Mouse (Mus musculus): ENCODE data around the gene Fancc.

Gene Fancc

GRCm38 (mm10) chr13:63293647-63294046 lies 203.4 kb downstream of the Fancc start:
- DNase-seq (ENCODE audit: low spot score in 2 of 2) = no peak

GRCm38 (mm10) chr13:63291016-63291415 lies 206.1 kb downstream of the Fancc start:
- no peak for DNase-seq (ENCODE audit: low spot score in 2 of 2)

DNA sequence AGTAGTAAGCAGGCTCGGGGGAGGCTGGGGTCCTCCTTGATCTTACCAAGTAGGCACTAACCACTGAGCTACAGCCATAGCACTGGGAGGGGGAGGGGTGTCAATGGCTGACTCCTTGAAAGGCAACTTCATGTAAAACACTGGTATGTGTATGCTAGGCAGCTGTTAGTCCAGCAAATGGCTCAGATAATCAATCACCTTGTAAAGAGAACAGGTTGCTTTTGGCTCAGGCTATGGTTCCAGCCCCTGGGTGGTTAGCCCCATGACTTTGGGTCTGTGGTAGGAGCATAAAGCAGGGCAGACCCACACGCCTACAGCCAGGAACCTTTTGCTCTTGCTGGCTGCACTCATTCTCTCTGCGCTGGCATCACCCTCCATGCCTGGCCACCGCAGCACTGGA lies 207.0 kb downstream of the Fancc start:
- no peak for DNase-seq (ENCODE audit: low spot score in 2 of 2)

GRCm38 (mm10) chr13:63289687-63290086 lies 207.4 kb downstream of the Fancc start:
- no peak for DNase-seq (ENCODE audit: low spot score in 2 of 2)

- no peak for DNase-seq (ENCODE audit: low spot score in 2 of 2)
Measured at GRCm38 (mm10) chr13:63289152-63289551, 207.9 kb downstream of the Fancc start.

GRCm38 (mm10) chr13:63286483-63287102 lies 210.5 kb downstream of the Fancc start:
- no peak for DNase-seq (ENCODE audit: low spot score in 2 of 2)

DNA sequence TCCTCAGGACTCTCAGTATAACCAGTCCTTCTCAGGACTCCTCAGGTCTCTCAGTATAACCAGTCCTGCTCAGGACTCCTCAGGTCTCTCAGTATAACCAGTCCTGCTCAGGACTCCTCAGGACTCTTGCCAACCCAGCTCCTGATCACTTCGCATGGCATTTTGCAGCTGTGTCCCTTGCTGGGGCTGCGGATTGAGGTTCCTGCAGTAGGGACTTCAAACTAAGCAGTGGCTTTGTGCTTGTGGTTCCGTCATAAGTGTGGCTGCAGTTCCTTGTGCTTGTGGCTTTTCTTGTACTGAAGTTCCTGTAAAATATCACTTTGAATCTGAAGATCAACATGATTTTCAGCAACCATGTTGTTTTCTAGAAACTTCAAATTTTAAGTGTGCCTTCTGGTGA lies 212.3 kb downstream of the Fancc start:
- DNase-seq (ENCODE audit: low spot score in 2 of 2) = no peak

DNA sequence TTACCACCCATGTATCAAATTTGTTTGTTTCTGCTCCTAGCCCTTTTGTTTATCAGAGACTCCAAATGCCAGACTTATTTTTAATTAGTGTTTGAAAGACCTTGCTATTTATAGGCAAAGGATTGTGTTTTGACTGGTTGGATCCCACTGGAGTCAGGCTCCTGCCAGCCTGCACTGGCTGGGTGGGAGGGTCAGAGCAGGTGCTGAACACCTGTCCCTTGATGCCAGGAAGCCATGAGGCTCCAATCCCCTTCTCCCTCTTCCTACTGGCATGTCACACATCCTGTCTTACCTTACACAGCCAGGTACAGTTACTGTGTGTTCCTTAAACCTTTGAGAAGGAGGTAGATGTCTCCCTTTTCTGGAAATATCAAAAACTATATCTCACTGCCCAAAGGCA lies 213.8 kb downstream of the Fancc start:
- DNase-seq (ENCODE audit: low spot score in 2 of 2) = no peak

DNA sequence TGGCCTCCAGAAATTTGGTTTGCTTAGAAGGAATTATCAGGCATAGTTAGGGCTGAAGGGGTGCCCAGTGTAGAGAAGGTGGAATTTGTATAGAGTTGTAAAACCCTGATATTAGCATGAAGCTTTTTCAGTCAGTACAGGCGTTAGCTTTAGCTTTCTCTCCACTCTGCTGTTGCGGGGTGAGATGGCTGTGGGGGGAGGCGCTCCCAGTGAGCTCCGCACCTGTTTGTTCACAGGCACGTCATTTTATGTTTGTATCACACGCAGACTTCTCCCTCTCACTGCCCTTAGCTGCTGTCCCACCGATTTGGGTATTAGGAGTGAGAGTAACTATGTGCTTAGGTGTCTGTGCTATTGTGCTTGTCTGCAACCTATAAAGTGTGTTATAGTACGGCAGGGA lies 215.9 kb downstream of the Fancc start:
- DNase-seq (ENCODE audit: low spot score in 2 of 2) = no peak

DNA sequence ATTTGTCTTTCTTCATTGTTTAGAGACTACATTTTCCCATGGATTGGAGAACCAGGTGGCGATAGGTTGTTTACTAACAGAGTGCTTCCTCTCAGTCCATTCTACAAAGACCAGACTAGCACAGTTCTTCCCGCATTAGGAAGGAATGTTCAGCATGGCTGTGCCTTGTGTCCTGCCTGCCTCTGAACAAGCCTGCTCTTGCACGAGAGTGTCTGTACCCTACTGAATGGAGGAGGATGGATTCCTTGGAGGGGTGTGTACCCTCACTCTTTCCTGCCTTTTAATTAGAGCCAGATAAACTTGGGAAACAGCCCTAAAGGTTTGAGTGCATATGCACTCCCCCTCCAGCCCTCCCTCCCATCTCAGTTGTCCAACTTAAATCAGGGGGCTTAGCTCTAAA lies 216.7 kb downstream of the Fancc start:
- DNase-seq (ENCODE audit: low spot score in 2 of 2) = no peak

DNA sequence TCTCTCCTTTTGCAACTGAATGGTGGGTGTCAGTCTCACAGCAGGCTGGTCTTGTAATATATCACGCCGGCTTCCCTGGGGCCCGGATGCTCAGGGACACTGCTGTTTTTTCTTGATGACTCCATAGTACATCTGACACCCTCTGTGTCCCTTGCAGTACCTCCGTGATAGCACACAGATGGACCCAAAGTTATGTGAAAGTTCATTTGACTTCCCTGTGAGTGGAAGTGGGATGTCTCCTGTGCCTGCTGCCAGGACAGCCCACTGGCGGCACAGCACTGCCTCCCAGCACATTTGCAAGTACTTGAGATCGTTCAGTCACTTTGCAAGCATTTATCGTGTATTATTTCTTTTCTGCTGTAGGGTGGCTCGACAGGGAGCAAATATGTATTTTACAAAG lies 217.3 kb downstream of the Fancc start:
- no peak for DNase-seq (ENCODE audit: low spot score in 2 of 2)

DNA sequence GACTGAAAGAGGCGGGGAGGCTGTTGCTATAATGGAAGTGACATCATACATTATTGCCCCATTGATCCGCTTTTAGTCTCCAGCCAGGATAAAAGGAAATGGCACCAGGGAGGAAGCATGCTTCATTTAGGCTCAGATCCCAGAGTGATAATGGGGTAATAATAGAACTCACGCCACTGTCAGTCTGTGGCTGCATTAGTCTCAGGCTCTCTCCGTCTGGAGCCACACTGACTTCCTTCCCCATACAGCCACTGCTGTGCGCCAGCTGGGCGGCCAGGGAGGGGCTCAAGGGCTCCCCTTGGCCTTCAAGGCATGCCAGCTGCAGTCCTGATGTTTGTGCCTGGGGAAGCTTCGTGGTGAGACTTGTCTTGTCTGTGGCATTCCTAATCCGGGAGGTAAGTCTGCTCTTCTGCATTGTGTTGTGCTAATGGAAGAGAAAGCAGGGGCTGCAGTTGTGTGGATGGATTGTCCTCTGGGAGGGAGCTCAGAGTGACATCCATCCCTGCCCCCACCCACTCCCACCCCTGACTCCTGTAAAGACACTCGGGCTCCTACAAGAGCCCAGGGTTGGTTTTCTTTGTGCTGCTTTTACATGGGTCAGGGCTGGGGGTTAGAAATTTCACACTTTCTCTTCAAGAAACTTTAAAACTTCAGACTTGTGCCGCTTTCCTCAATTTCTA lies 218.1 kb downstream of the Fancc start:
- DNase-seq (ENCODE audit: low spot score in 2 of 2) = no peak

GRCm38 (mm10) chr13:63278141-63278631 lies 218.9 kb downstream of the Fancc start:
- no peak for DNase-seq (ENCODE audit: low spot score in 2 of 2)

DNA sequence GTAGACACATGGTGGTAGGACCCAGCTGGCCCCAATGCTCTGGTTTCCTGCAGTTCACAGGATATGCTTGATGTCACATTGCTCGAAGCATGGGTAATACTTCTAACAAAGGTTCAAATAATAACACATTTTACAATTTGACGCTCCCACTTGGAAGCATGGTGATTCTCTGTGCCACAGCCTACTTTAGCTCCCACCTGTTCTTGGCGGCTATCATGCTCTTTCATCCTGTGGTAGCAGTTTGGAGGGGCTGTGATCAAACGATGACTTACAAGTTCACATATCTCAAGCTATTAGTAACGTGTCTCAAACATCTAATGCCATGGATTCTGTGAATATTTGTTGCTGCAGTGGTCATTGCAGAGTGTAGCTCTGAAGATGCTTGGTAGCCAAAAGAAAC lies 219.8 kb downstream of the Fancc start:
- DNase-seq (ENCODE audit: low spot score in 2 of 2) = no peak

- DNase-seq (ENCODE audit: low spot score in 2 of 2) = no peak
Measured at GRCm38 (mm10) chr13:63276389-63276788, 220.7 kb downstream of the Fancc start.

GRCm38 (mm10) chr13:63274488-63275166 lies 222.5 kb downstream of the Fancc start:
- no peak for DNase-seq (ENCODE audit: low spot score in 2 of 2)

DNA sequence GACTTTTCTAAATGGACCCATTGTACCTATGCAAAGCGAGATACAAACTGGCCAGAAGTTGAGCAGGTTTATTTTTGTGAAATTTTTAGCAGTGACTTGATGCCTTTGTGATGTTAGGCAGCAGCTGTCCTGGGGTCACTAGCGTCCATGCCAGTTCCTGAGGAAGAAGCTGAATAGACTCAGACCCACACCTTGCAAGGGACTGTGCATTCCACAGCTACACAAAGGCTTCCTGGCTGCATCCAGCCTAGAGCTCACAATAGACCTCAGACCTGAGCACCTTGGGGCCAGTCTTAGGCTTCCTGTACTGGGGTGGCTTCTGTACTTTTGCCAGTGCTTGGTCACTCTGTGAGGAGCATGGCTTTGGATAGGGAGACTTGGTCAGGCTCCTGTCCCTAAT lies 223.2 kb downstream of the Fancc start:
- DNase-seq (ENCODE audit: low spot score in 2 of 2) = no peak

DNA sequence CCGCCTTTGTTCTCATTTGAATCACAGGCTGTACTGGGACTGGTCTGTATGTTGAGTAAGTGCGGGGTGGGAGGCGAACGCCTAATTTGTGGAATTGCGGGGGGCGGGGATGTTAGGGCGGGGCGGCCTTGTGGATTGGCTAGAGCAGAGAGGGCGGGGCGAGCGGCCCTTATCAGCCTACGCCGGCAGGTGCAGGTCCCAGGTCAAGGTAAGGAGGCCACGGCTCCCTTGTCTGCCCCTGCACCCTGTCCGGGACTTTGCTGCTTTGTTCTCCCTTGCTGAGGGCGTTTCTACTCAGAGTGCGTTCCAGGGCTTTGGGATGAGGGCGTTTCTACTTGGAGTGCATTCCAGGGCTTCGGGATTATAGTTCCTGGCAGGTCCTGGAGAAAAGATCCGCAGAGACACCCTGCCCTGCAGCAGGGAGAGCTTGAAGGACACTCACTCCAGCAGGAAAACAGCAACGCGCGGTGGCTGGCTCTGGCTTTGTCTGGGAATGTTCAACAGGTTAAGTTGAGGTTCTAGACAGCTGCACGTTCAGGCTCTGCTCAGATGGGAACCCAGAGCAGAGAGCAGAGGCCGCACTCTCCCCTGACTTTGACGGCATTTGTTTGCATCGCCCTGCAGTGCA lies 224.4 kb downstream of the Fancc start:
- no peak for DNase-seq (ENCODE audit: low spot score in 2 of 2)

DNA sequence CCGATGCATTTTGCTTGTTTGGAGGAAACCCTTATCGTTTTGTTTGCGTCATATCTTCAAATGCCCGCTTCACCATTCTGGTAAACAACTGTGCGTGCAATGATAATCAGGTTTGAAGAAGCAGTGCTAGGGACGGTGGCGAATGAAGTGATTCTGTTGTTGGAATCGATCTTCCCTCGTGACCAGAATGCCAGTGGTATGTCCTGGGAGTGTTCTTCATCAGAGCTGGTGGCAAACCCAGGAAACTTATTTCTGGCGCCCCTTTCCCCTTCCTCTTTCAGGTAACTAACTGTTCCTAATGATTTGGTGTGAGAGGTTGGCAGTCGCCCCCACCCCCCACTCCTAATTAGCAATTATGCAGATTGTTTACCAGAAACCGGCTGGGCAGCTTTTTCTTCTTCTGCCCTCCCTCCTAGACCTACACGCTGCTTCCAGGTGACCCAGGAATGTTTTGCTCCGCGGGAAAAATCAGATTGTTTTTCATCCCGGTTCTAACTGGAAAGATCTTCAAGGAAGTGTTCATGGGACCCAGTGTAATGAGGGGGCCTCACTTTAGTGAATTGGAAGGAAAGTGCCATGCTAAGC lies 225.0 kb downstream of the Fancc start:
- no peak for DNase-seq (ENCODE audit: low spot score in 2 of 2)

DNA sequence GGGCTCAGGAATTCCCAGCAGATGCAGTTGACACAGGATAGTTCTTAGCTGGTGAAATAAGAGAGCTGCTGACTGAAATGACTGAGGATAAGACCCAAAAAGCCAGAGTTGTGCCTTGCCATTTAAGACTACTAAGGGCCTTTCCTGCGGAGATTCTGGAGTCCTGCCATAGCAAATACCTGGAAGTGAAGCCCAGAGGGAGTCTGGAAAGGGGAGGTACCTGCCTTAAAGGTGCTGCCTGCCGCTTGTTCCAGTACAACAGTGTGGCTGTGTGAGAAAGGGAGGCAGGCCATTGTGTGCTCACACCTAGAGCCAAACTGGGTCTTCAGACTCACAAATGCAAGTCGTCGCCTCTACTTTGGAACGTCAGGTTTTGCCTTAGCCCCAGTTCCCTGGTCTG lies 226.9 kb downstream of the Fancc start:
- no peak for DNase-seq (ENCODE audit: low spot score in 2 of 2)

GRCm38 (mm10) chr13:63268776-63269175 lies 228.3 kb downstream of the Fancc start:
- DNase-seq (ENCODE audit: low spot score in 2 of 2) = no peak

DNA sequence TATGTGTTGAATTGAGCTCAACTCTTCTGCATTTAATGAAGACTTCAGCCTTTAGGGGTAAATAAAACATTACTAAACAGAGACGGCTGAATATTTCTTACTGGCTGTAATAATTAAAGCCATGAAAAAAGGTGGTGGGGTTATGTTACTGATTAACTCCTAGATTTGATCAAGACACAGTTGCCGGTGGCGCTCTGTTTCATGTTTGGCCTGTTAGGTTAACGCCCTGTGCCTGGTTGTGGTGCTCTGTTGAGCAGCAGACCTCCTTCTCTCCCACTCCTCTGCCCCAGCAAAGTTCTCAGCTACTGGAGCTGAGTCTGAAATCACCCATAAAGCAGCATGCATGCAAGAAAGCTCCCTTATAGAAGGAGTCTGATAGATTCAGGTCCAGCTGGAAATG lies 228.7 kb downstream of the Fancc start:
- no peak for DNase-seq (ENCODE audit: low spot score in 2 of 2)

All from frontal cortex, postnatal 36 days (tissue).